Mouse (Mus musculus) MEL (cell line): ENCODE data around the gene Cyp4f16. TPM values are rescaled to one million over a fixed set of nuclear protein-coding genes. Genes with fewer than 3 reads are reported as not detected.
"Not testable (repeated sequence)": the region's sequence is repeated elsewhere in the genome, so short reads cannot be mapped to it uniquely, and the experiment has no call there.

Experiments
- DNase-seq: peaks from one replicate; pipeline ENCODE4 v3.0.0; 2011; ENCODE audit warnings: low read depth, low spot score
- H3K27ac ChIP-seq: 2 replicates; pipeline ENCODE4 v1.5.1; 2012; ENCODE audit warnings: low read depth, mild to moderate bottlenecking, control low read depth, low read length, moderate library complexity; ENCODE audit not compliant: control insufficient read depth
- H3K27me3 ChIP-seq, 2 experiments: fragments of 150-350 bp in 1 of 2; sonication (generic) in 1 of 2; 2 replicates each; pipeline ENCODE4 v1.6.1; 2012; ENCODE audit warnings: low read length in 2 of 2, mild to moderate bottlenecking in 2 of 2, improper control_type of control experiment in 1 of 2, moderate library complexity in 1 of 2; ENCODE audit not compliant: insufficient read depth in 2 of 2, control insufficient read depth in 1 of 2
- H3K36me3 ChIP-seq, 2 experiments: 2 replicates each; pipeline ENCODE4 v1.6.1; 2012 to 2014; ENCODE audit warnings: low read length in 2 of 2, improper control_type of control experiment in 1 of 2, inconsistent platforms in 1 of 2, mild to moderate bottlenecking in 1 of 2; ENCODE audit not compliant: insufficient read depth in 2 of 2, control insufficient read depth in 1 of 2
- H3K4me1 ChIP-seq, 2 experiments: fragments of 150-350 bp in 1 of 2; sonication (generic) in 1 of 2; 2 replicates each; pipeline ENCODE4 v1.6.1; 2012; ENCODE audit warnings: low read length in 2 of 2, improper control_type of control experiment in 1 of 2, mild to moderate bottlenecking in 1 of 2; ENCODE audit not compliant: insufficient read depth in 2 of 2, control insufficient read depth in 1 of 2
- H3K4me3 ChIP-seq, 2 experiments: fragments of 150-350 bp in 1 of 2; sonication (generic) in 1 of 2; 2 replicates each; pipeline ENCODE4 v1.5.1; 2012; ENCODE audit warnings: low read depth in 2 of 2, low read length in 2 of 2, mild to moderate bottlenecking in 2 of 2, moderate library complexity in 2 of 2, control low read depth in 1 of 2, improper control_type of control experiment in 1 of 2; ENCODE audit not compliant: control insufficient read depth in 1 of 2, insufficient read depth in 1 of 2
- H3K79me2 ChIP-seq: 2 replicates; pipeline ENCODE4 v1.6.1; 2012; ENCODE audit warnings: mild to moderate bottlenecking, low read length, moderate library complexity; ENCODE audit not compliant: control insufficient read depth, poor library complexity, insufficient read depth
- H3K9ac ChIP-seq: 2 replicates; pipeline ENCODE4 v1.6.1; 2012; ENCODE audit warnings: low read depth, mild to moderate bottlenecking, control low read depth, low read length, moderate library complexity; ENCODE audit not compliant: control insufficient read depth, poor library complexity, severe bottlenecking
- H3K9me3 ChIP-seq: fragments of 150-350 bp; sonication (generic); replicated peaks from 2 replicates; pipeline ENCODE4 v1.6.1; 2012; ENCODE audit warnings: mild to moderate bottlenecking, low read length, improper control_type of control experiment, moderate library complexity; ENCODE audit not compliant: insufficient read depth
- CTCF ChIP-seq, 3 experiments: IDR thresholded peaks in 2 of 3; conservative IDR thresholded peaks in 1 of 3; 2 replicates each; pipeline ENCODE4 v1.5.1; 2011 to 2012; ENCODE audit warnings: low read length in 3 of 3, low read depth in 2 of 3, mild to moderate bottlenecking in 2 of 3, improper control_type of control experiment in 1 of 3, inconsistent platforms in 1 of 3, mixed read lengths in 1 of 3, moderate library complexity in 1 of 3; ENCODE audit not compliant: control insufficient read depth in 1 of 3, insufficient read depth in 1 of 3, poor library complexity in 1 of 3, severe bottlenecking in 1 of 3
- ELF1 ChIP-seq: IDR thresholded peaks from 2 replicates; pipeline ENCODE4 v1.6.1; 2014; ENCODE audit warnings: low read depth, mild to moderate bottlenecking, inconsistent platforms, low read length, improper control_type of control experiment, moderate library complexity
- GATA1 ChIP-seq: IDR thresholded peaks from 2 replicates; pipeline ENCODE4 v1.6.1; 2011; ENCODE audit warnings: low read depth, low read length, improper control_type of control experiment
- HCFC1 ChIP-seq: IDR thresholded peaks from 2 replicates; pipeline ENCODE4 v1.6.1; 2012; ENCODE audit warnings: low read depth, mild to moderate bottlenecking, inconsistent platforms, low read length, improper control_type of control experiment, moderate library complexity
- MAFK ChIP-seq: IDR thresholded peaks from 2 replicates; pipeline ENCODE4 v1.6.1; 2011; ENCODE audit warnings: low read depth, mild to moderate bottlenecking, low read length, improper control_type of control experiment, borderline replicate concordance
- MAZ ChIP-seq: IDR thresholded peaks from 2 replicates; pipeline ENCODE4 v1.6.1; 2012; ENCODE audit warnings: low read depth, mild to moderate bottlenecking, inconsistent platforms, low read length, improper control_type of control experiment
- NELFE ChIP-seq: IDR thresholded peaks from 2 replicates; pipeline ENCODE4 v1.6.1; 2011; ENCODE audit warnings: low read depth, low read length, improper control_type of control experiment
- POLR2A ChIP-seq, 2 experiments: IDR thresholded peaks; 2 replicates each; pipeline ENCODE4 v1.6.1; 2011 to 2012; ENCODE audit warnings: low read length in 2 of 2, mild to moderate bottlenecking in 2 of 2, control low read depth in 1 of 2, improper control_type of control experiment in 1 of 2, low read depth in 1 of 2, moderate library complexity in 1 of 2; ENCODE audit not compliant: control insufficient read depth in 1 of 2, insufficient read depth in 1 of 2, poor library complexity in 1 of 2
- RAD21 ChIP-seq: IDR thresholded peaks from 2 replicates; pipeline ENCODE4 v1.6.1; 2011; ENCODE audit warnings: mild to moderate bottlenecking, low read depth, low read length, improper control_type of control experiment
- SIN3A ChIP-seq: IDR thresholded peaks from 2 replicates; pipeline ENCODE4 v1.6.1; 2012; ENCODE audit warnings: low read length, improper control_type of control experiment, inconsistent platforms
- SMC3 ChIP-seq: IDR thresholded peaks from 2 replicates; pipeline ENCODE4 v1.6.1; 2011; ENCODE audit warnings: low read depth, low read length, improper control_type of control experiment
- TAL1 ChIP-seq: IDR thresholded peaks from 2 replicates; pipeline ENCODE4 v1.6.1; 2012; ENCODE audit warnings: mild to moderate bottlenecking, inconsistent platforms, low read length, moderate library complexity, mixed read lengths
- ZC3H11A ChIP-seq: IDR thresholded peaks from 2 replicates; pipeline ENCODE4 v1.6.1; 2012; ENCODE audit warnings: low read depth, mild to moderate bottlenecking, inconsistent platforms, low read length, improper control_type of control experiment
- ZKSCAN1 ChIP-seq: IDR thresholded peaks from 2 replicates; pipeline ENCODE4 v1.6.1; 2012; ENCODE audit warnings: low read depth, mild to moderate bottlenecking, inconsistent platforms, low read length, improper control_type of control experiment, moderate library complexity
- polyA plus RNA-seq, 2 experiments: library from polyadenylated mRNA; stranded (reverse) in 1 of 2; unstranded in 1 of 2; fragments of >175 nt in 1 of 2; fragments of >200 nt in 1 of 2; gene quantifications; 2 replicates each; pipeline versions ENCODE4 v1.2.1 to v1.2.4; 2012; ENCODE audit warnings: low replicate concordance in 2 of 2, low read depth in 1 of 2; ENCODE audit not compliant: insufficient read length in 2 of 2, insufficient read depth in 1 of 2, missing spikeins in 1 of 2
- total RNA-seq: library from RNA; depleted of rRNA; stranded (reverse); fragments of 300-350 nt; gene quantifications from 2 replicates; pipeline ENCODE4 v1.2.3, GENCODE M21; 2012; rRNA removed

Gene Cyp4f16
- total RNA-seq, result 5.2 and 5.7 TPM in 2 replicates
- 1 to 10 TPM in 1 of 2 experiments, not detected in 1; 10.0 TPM for polyA plus RNA-seq

DNA sequence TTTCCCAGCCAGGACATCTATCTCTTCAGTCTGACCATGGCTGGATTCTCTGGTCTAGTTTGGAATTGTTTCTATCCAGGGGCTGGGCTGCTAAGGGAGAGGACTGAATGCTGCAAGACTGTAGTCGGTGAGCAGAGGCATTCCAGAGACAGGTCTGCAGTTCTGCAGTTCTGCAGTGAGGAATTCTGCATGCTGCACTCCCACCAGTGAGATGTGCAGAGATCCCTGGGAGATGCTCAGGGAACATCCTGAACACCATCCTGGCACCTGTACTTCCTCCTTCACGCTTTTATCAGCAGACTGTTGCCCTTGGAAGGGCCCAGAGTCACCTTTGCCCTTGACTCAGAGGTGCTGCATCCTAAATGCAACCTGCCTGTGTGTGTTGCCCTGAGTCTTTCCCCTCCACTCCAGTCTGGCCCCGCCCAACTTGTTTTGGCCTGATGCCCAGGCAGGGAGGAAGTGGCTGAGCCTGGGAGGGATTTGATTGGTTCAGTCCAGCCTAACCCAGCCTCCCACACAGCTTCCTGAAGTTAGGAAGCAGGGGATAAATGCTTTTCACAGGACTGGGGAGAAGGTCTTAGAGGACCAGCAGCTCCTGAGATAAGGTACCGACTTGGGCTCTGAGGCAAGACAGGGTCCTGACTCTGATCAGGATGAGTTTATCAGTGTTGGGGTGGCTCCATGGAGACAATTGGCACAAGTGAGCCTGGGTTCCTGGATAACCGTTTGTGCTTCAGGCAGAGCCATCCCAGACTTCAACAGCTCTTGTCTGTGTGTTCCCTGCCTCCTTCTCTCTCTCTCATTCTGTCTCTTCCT, at the start of gene Cyp4f16:
TSS of gene Cyp4f16 (plus strand) at position 508 of the 816 bp plus-strand sequence.
- peak within 1 kb of the TSS; percentile 56 to 96 for H3K4me3 ChIP-seq
- not testable (repeated sequence) for H3K79me2 ChIP-seq, H3K27me3 ChIP-seq, H3K27ac ChIP-seq, H3K36me3 ChIP-seq, H3K4me1 ChIP-seq, H3K9me3 ChIP-seq
- TF ChIP-seq NELFE, result peak; percentile 54; the same call in 1 of the 2 replicates
- TF ChIP-seq POLR2A (IDR thresholded peaks at IDR 0.05; ENCODE audit: control insufficient read depth in 1 of 2, insufficient read depth in 1 of 2, low read depth in 1 of 2, low read length in 2 of 2, poor library complexity in 1 of 2), result peak in 1 of 2 experiments; percentile 63; a peak in 2 of 4 replicates
- peak; percentile 75; the same call in 1 of the 2 replicates for TF ChIP-seq MAZ
- TF ChIP-seq SIN3A, result peak; percentile 25; the same call in 1 of the 2 replicates
- peak; percentile 79 for TF ChIP-seq ELF1
- TF ChIP-seq GATA1, result peak; percentile 9; the same call in 1 of the 2 replicates
- peak; percentile 51 for TF ChIP-seq HCFC1
- peak within 1 kb of the TSS; percentile 26 for H3K9ac ChIP-seq
- peak; percentile 88 for DNase-seq

DNA sequence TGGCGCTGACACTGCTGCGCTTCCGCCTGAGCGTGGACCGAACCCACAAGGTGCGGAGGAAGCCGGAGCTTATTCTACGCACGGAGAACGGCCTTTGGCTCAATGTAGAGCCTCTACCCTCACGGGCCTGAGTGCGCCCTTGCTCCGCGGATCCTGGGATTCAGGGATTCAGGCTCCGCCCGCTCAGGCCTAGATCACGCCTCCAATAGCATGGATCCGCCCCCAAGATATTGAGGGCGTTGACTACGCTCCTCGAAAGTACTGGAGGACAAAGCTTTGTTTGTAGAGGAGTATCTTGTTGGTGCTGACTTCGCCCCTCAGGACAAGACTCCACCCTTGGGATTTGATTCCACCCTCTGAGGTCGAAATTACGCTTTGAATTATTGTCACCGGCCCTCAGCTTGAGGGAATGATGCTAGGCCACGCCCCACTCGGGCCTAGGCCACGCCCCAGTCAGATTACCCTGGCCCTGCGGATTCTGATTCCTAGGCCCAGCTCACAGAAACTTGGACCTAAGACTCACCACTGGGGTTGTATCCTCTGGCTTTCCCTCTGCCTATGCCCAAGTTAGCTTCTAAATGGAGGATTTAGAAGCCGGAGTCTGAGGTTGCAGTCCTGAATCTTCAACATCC, 43.9 kb upstream of the Cyp4f16 start:
- Histone ChIP-seq H3K79me2 (no peaks in the 10 kb centered on the region), H3K9ac (no peak overlapping the region), H3K36me3 (no peaks in the 10 kb centered on the region), H3K27me3 (peaks cover 0 to 1% of the 10 kb centered on the region in 2 experiments; a peak in 1 of 4 replicates), H3K9me3 (no peaks in the 10 kb centered on the region), H3K4me1 (no peaks in the 10 kb centered on the region), H3K4me3 (no peak overlapping the region), H3K27ac (no peak overlapping the region)
- no peak for DNase-seq
- TF ChIP-seq MAZ (no peak), SMC3 (no peak)

DNA sequence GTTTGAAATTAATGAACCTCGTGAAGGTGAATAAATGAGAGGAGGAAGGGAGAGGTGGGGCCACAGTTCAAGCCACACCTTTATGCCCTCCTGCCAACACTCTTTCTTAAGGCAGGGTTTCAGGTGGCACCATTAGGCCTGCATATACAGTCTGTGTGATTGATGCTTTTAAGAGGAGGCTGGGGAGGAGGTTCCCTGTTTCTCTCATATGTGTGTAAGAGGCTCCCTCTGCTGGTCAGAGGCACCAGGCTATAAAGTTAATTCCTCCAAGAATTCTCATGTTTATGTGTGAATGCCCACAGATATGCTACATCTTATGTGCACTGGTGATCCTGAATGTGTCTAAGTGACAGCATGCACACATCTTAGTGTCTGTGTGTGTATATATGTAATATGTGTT, 41.8 kb upstream of the Cyp4f16 start:
- peak; percentile 74 for DNase-seq
- Histone ChIP-seq H3K4me3 (no peak overlapping the region), H3K36me3 (no peaks in the 10 kb centered on the region), H3K79me2 (no peaks in the 10 kb centered on the region), H3K27me3 (peaks cover 0 to 2% of the 10 kb centered on the region in 2 experiments; a peak in 1 of 4 replicates), H3K27ac (no peak overlapping the region), H3K4me1 (no peaks in the 10 kb centered on the region), H3K9ac (no peak overlapping the region), H3K9me3 (no peaks in the 10 kb centered on the region)
- TF ChIP-seq TAL1 (no peak), RAD21 (peak; percentile 92), ZKSCAN1 (no peak), ZC3H11A (peak; percentile 75), SMC3 (peak; percentile 83), CTCF (IDR thresholded peaks at IDR 0.05 in 2 of 3, conservative IDR thresholded peaks at IDR 0.05 in 1 of 3; ENCODE audit: control insufficient read depth in 1 of 3, insufficient read depth in 1 of 3, low read depth in 2 of 3, low read length in 3 of 3, poor library complexity in 1 of 3, severe bottlenecking in 1 of 3) (peak; percentile 61 to 92 (median 79)), MAFK (no peak)

GRCm38 (mm10) chr17:32500511-32500910, 35.8 kb upstream of the Cyp4f16 start:
- H3K4me1 ChIP-seq, H3K4me3 ChIP-seq, H3K36me3 ChIP-seq, H3K9ac ChIP-seq, H3K79me2 ChIP-seq, H3K27ac ChIP-seq, H3K27me3 ChIP-seq, H3K9me3 ChIP-seq, DNase-seq: not testable (repeated sequence)
